Mouse (Mus musculus) kidney, adult 2 months (tissue): ENCODE measurements around the gene Uvrag.

Experiments
- CTCF ChIP-seq: fragments of 200-500 bp; conservative IDR thresholded peaks from 2 replicates; pipeline ENCODE4 v1.5.1; 2011; ENCODE audit warnings: low read depth, mild to moderate bottlenecking, control low read depth, low read length, moderate library complexity, mixed read lengths; ENCODE audit not compliant: insufficient read depth, insufficient read length
- POLR2A ChIP-seq: fragments of 200-500 bp; IDR thresholded peaks from one replicate; pipeline ENCODE4 v1.6.1; 2011; ENCODE audit warnings: low read depth, low read length, control low read depth

GRCm38 (mm10) chr7:98853806-98854205 is 287.1 kb downstream of the Uvrag start:
- TF ChIP-seq CTCF (no peak), POLR2A (no peak)
